Mouse (Mus musculus) liver, adult 2 months (tissue): ENCODE data around the gene Gabrr2.

Experiments used
- CTCF ChIP-seq: fragments of 200-500 bp; IDR thresholded peaks from 2 replicates; pipeline ENCODE4 v1.5.1; 2011; ENCODE audit warnings: low read depth, low read length, control low read depth
- POLR2A ChIP-seq: fragments of 200-500 bp; IDR thresholded peaks from 2 replicates; pipeline ENCODE4 v1.6.1; 2011; ENCODE audit warnings: low read length, control low read depth; ENCODE audit not compliant: insufficient read depth; ENCODE audit errors: extremely low read depth

DNA sequence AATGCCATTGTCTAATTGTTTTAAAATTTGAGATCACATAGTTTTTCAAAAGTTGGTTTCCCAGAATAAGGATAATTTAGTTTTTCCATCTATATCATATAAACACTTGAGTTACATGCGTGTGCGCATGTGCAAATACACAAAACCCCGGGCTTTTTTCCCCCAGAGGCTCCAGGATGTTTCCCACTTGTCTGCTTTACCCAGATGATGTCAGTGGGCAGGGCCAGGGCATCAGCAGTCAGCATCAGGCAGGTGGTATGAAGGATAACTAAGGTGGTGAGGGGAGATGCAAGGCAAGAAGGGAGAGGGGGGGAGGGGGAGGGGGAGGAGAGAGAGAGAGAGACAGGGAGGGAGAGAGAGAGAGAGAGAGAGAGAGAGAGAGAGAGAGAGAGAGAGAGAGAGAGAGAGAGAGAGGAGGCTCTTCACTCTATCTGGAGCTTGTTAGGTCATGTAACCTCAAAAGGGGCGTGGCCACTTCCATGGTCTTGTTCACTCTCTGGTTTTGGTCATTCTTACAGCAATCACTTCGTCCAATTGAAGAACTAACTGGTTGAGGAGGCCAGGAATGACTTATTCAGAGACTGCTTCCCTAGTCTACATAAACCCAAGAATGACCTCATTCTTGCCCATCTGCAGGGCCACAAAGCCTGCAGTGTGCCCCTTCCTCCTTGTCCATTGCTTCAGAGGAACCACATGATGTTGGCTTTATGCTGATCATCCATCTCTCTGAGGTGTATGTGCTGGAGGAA lies 13.2 kb downstream of the Gabrr2 start:
- TF ChIP-seq CTCF (no peak), POLR2A (no peak)
